Mouse (Mus musculus): ENCODE results near the gene E2f2. TPM values are rescaled to one million over a fixed set of nuclear protein-coding genes. Genes with fewer than 3 reads are reported as not detected.

E2f2 gene
- total and polyA plus RNA-seq, 3 experiments: 0.65 to 5.3 (median 1.3) TPM

DNA sequence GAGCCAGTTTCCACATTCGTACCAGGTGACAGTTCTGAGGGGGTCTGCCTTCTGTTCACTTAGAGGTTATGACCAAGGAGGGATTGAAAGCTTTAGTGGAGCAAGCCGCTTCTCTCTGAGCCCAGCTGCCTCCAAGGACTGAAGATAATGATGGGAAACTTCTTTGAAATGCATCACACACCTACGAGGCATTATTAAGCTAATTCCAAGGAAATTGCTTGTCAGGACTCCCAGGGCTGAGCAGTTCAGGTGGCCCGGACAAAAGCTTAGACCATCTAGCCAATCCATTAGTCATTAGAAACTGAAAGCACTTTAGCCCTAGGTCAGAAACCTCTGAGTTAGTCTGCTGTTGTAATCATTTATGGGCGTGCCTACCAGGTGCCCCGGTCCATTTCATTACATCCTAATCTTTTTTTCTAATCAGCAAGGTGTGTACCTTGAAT is 25.5 kb upstream of the E2f2 start:
- intact Hi-C loops (cut with DNase I): no loop called here
- DNase-seq: peak; percentile 44 to 48

DNA sequence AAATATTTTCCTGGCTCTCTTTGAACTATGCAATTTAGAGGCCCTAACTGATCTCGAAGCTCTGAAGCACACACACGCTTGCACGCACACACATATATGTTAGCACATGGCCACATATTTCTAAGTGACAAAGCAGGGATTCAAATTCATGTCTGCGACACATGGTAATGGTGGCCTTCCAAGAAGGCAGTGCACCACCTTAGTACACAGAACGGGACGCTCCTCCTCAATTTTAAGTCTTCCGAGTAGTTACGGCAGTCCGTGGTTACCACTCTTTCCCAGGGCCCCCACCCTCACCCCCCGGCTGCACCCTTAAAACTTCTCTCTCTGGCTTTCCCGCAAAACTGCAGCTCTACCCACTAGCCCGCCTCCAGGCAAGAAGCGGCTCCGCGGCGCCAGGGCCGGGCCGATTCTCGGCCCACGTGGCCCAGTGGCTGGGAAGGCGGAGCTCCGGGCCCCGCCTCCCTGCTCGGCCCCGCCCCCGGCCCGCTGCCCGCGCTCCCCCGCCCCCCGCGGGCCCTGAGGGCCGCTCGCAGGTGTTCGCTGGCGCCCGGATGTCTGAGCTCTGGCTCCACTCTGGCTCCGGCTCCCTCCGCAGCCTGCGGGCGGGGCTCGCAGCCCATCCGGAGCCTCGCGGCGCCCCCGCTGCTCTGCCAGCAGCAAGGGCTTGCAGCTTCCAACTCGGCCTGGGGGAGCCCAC is 24.6 kb upstream of the E2f2 start:
- peak overlapping the region; percentile 80 for H3K4me3 ChIP-seq
- TF ChIP-seq EP300 (IDR thresholded peaks at IDR 0.05; ENCODE audit: insufficient read depth, low read depth, low read length) (peak; percentile 71), CTCF (IDR thresholded peaks at IDR 0.05) (no peak), POLR2A (IDR thresholded peaks at IDR 0.05; ENCODE audit: insufficient read depth, low read depth, low read length) (peak; percentile 87)
- peak overlapping the region; percentile 79 for H3K9ac ChIP-seq (ENCODE audit: low read depth, low read length)
- peaks cover 3% of the 10 kb centered on the region for H3K36me3 ChIP-seq (ENCODE audit: control insufficient read depth, insufficient read depth, low read length)
- peak overlapping the region; percentile 99 for H3K27ac ChIP-seq
- no peaks in the 10 kb centered on the region for H3K79me2 ChIP-seq (replicated peaks; ENCODE audit: control insufficient read depth, insufficient read depth, low read length)
- intact Hi-C loops (cut with DNase I): loop anchor here (2.0 kb wide), 1 partner anchor 77 kb away; no protein-coding TSS in a partner anchor
- no peaks in the 10 kb centered on the region for H3K27me3 ChIP-seq (ENCODE audit: control insufficient read depth, insufficient read depth, low read length)
- peak; percentile 92 to 95 for DNase-seq
- peaks cover 7% of the 10 kb centered on the region for H3K4me1 ChIP-seq (ENCODE audit: control insufficient read depth, insufficient read depth, low read length)
- 2% methylated on average over 43 of the region's 48 CpGs for WGBS

More for the DNA sequence above, 25.5 kb upstream of the E2f2 start:
- H3K36me3 ChIP-seq (ENCODE audit: control insufficient read depth, insufficient read depth, low read length): peaks cover 3% of the 10 kb centered on the region
- WGBS: 43% methylated on average over 6 of the region's 6 CpGs
- H3K4me1 ChIP-seq (ENCODE audit: control insufficient read depth, insufficient read depth, low read length): peaks cover 8% of the 10 kb centered on the region
- TF ChIP-seq EP300 (IDR thresholded peaks at IDR 0.05; ENCODE audit: insufficient read depth, low read depth, low read length) (0 out of 2 replicates have a peak, but pooled peaks have one; percentile 72), CTCF (IDR thresholded peaks at IDR 0.05) (no peak), POLR2A (IDR thresholded peaks at IDR 0.05; ENCODE audit: insufficient read depth, low read depth, low read length) (peak; percentile 83; the same call in 1 of the 2 replicates)
- peak overlapping the region; percentile 80 for H3K4me3 ChIP-seq
- no peaks in the 10 kb centered on the region for H3K27me3 ChIP-seq (ENCODE audit: control insufficient read depth, insufficient read depth, low read length)
- no peaks in the 10 kb centered on the region for H3K79me2 ChIP-seq (replicated peaks; ENCODE audit: control insufficient read depth, insufficient read depth, low read length)
- peak overlapping the region; percentile 99 for H3K27ac ChIP-seq
- peak overlapping the region; percentile 63 for H3K9ac ChIP-seq (ENCODE audit: low read depth, low read length)

DNA sequence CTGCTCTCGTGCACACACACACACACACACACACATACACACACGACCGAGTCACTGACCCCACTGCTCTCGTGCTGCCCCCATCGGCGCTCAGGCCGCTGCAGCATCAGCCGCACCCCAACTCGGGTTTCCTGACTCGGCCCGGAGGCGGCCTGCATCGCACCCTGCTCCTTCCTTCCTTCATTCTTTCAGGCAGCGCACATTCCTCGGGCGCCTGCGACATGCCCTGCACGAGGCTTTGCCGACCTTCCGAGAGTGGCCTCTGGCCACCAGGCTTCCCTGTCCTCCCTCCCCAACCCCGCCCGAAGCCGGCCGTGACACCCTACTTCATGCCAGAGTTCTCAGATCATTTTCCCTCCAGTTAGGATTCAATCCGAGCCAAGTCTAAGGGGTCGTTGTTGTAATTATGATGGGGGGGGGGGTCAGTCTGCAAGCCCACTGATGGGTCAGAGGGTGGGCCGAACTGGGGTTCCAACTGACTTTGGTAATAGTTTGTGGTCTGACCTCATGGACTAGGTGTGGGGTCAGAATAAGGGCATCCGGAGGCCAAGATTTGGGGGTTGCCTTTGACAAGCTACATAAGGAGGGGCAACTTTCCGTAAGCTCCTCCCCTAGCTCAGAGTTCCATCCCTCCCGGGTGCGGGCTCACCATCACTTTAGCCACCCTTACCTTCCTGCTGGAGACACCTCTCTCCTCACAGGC is 23.7 kb upstream of the E2f2 start:
- Histone ChIP-seq H3K79me2 (replicated peaks; ENCODE audit: control insufficient read depth, insufficient read depth, low read length) (no peaks in the 10 kb centered on the region), H3K36me3 (ENCODE audit: control insufficient read depth, insufficient read depth, low read length) (peaks cover 3% of the 10 kb centered on the region), H3K4me1 (ENCODE audit: control insufficient read depth, insufficient read depth, low read length) (peaks cover 6% of the 10 kb centered on the region), H3K27me3 (ENCODE audit: control insufficient read depth, insufficient read depth, low read length) (no peaks in the 10 kb centered on the region), H3K27ac (peak overlapping the region; percentile 93), H3K9ac (ENCODE audit: low read depth, low read length) (peak overlapping the region; percentile 60), H3K4me3 (peak overlapping the region; percentile 28)
- TF ChIP-seq CTCF (IDR thresholded peaks at IDR 0.05) (peak; percentile 17; the same call in 1 of the 2 replicates), EP300 (IDR thresholded peaks at IDR 0.05; ENCODE audit: insufficient read depth, low read depth, low read length) (peak; percentile 40; the same call in 1 of the 2 replicates), POLR2A (IDR thresholded peaks at IDR 0.05; ENCODE audit: insufficient read depth, low read depth, low read length) (no peak)
- intact Hi-C loops (cut with DNase I): loop anchor here (2.0 kb wide), 1 partner anchor 78 kb away; no protein-coding TSS in a partner anchor
- DNase-seq: peak; percentile 77 to 81
- 21% methylated on average over 31 of the region's 31 CpGs for WGBS

DNA sequence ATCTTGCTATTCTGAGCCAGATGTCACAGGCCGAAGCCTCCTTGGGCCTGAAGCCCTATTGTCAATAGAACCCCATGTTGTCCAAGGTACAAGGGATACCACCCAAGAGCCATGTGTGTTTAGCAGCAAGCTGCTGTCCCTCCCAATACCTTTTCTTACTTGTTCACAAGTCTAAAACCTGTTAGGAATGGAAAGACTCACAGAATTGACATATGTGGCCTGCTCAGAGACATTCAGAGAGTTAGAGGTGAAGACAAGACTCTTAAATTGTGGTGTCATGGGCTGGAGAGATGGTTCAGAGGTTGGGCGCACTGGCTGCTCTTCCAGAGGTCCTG is 23.2 kb upstream of the E2f2 start:
- TF ChIP-seq CTCF (IDR thresholded peaks at IDR 0.05): no peak
- no peak for TF ChIP-seq EP300 (IDR thresholded peaks at IDR 0.05; ENCODE audit: insufficient read depth, low read depth, low read length)
- TF ChIP-seq POLR2A (IDR thresholded peaks at IDR 0.05; ENCODE audit: insufficient read depth, low read depth, low read length): no peak
- Histone ChIP-seq H3K4me3 (no peak overlapping the region), H3K4me1 (ENCODE audit: control insufficient read depth, insufficient read depth, low read length) (peaks cover 6% of the 10 kb centered on the region), H3K9ac (ENCODE audit: low read depth, low read length) (no peak overlapping the region), H3K79me2 (replicated peaks; ENCODE audit: control insufficient read depth, insufficient read depth, low read length) (no peaks in the 10 kb centered on the region), H3K36me3 (ENCODE audit: control insufficient read depth, insufficient read depth, low read length) (peaks cover 3% of the 10 kb centered on the region), H3K27ac (peak overlapping the region; percentile 93), H3K27me3 (ENCODE audit: control insufficient read depth, insufficient read depth, low read length) (no peaks in the 10 kb centered on the region)
- intact Hi-C loops (cut with DNase I): loop anchor here (2.0 kb wide), 1 partner anchor 78 kb away; no protein-coding TSS in a partner anchor
- WGBS: 86% methylated on average over 2 of the region's 2 CpGs
- no peak for DNase-seq

DNA sequence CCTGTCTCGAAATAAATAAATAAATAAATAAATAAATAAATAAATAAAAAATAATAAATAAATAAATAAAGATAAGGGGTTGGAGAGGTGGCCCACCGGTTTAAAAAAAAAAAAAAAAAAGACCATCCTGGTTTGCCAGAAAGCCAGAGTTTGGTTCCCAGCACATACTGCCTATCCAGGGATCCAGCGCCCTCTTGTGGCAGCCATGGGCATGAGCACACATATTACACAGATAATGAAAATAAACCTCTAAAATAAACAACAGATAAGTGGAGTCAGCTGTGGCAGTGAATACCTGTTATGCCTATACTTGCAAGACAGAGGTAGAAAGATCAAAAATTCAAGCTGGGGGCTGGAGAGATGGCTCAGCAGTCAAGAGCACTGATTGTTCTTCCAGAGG is 22.5 kb upstream of the E2f2 start:
- peaks cover 3% of the 10 kb centered on the region for H3K36me3 ChIP-seq (ENCODE audit: control insufficient read depth, insufficient read depth, low read length)
- H3K4me1 ChIP-seq (ENCODE audit: control insufficient read depth, insufficient read depth, low read length): peaks cover 6% of the 10 kb centered on the region
- no peaks in the 10 kb centered on the region for H3K27me3 ChIP-seq (ENCODE audit: control insufficient read depth, insufficient read depth, low read length)
- no peak overlapping the region for H3K9ac ChIP-seq (ENCODE audit: low read depth, low read length)
- peak; percentile 66; the same call in 1 of the 2 replicates for TF ChIP-seq EP300 (IDR thresholded peaks at IDR 0.05; ENCODE audit: insufficient read depth, low read depth, low read length)
- peak; percentile 78 for TF ChIP-seq CTCF (IDR thresholded peaks at IDR 0.05)
- TF ChIP-seq POLR2A (IDR thresholded peaks at IDR 0.05; ENCODE audit: insufficient read depth, low read depth, low read length): no peak
- no peak overlapping the region for H3K4me3 ChIP-seq
- H3K27ac ChIP-seq: no peak overlapping the region
- H3K79me2 ChIP-seq (replicated peaks; ENCODE audit: control insufficient read depth, insufficient read depth, low read length): no peaks in the 10 kb centered on the region
- peak; percentile 44 to 74 for DNase-seq
- intact Hi-C loops (cut with DNase I): loop anchor here (2.0 to 10.0 kb wide), 3 partner anchors 79 to 255 kb away; partner anchors contain the start of genes Cnr2 and Lypla2
- 47% methylated on average over 3 of the region's 3 CpGs for WGBS
